Mouse (Mus musculus): Measurements from ENCODE around the gene Pim3.

Pim3 gene

DNA sequence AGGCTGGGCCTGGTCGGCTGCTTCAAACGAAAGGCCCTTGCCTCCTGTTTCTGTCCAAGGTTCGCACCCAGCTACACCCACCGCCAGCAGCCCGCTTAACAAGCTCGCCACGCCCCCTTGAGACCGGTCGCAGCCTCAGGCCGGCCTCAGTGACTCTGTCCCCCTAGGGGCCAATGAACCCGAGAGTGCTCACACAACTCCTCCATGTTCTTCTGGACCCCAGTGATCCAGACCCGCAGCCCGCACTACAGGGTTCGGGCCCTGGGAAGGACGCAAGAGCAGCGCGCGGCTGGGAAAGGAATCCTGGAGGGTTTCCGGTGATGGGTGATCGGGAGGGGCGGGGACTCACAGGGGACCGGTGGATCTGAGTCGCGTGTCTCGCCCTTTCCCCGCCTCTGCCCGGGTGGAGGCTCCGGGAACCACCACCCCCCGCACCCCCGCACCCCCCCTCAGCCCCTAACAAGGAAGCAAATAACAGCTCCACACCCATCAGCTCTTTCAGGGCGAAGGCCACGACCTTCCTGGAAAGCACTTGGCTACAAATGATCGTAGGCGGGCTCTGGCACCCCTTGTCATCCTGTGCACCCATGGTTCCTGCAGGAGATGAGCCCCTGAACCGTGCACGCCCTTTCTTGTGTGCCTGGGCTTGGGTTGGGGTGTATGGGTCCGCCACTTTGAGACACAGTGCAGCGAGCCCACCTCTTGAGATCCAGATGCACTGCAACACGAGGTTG, 24.6 kb upstream of the Pim3 start:
- DNase-seq (ENCODE audit: extremely low read depth, low read depth, low spot score) = no peak

DNA sequence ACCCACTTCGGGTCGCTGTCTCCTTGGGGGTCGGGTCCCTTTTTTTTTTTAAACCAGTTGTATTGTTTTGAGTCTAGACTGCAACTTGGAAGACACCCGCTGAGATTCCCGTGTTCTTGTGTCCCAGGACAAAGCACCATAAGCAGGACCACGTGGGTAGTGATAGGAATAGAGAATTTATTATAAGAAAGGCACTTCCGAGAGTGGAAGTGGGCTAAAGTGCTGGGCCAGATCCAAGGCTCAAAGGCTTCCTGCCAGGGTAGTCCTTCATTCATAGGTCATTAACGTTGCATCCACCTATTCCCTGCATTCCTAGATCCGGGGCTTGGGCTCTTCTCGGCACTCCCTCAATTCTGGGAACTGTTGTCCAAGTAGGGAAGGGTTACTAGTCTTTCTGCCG, 24.0 kb upstream of the Pim3 start:
- no peak for DNase-seq (ENCODE audit: extremely low read depth, low read depth, low spot score)

- DNase-seq (ENCODE audit: extremely low read depth, low read depth, low spot score) = no peak
These were observed 22.7 kb upstream of the Pim3 start for GRCm38 (mm10) chr15:88839271-88839670.

- DNase-seq (ENCODE audit: extremely low read depth, low read depth, low spot score) = no peak
These were observed 21.9 kb upstream of the Pim3 start for GRCm38 (mm10) chr15:88840126-88840525.

DNA sequence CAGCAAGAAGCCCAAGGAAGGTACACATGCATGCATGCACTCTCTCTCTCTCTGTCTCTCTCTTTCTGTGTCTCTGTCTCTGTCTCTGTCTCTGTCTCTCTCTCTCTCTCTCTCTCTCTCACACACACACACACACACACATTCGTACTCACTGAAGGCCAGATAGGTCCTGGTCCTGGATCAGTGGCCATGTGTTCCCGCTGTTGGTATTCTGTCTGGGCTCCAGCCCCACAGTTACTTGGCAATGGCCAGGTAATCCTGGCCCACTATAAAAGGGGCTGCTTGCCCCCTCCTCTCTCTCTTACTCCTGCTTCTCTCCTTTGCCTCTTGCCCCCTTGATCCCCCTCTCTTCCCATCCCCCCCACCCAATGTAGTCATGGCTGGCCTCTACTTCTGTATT, 20.8 kb upstream of the Pim3 start:
- no peak for DNase-seq (ENCODE audit: extremely low read depth, low read depth, low spot score)

GRCm38 (mm10) chr15:88841580-88842299, 20.2 kb upstream of the Pim3 start:
- no peak for DNase-seq (ENCODE audit: extremely low read depth, low read depth, low spot score)

GRCm38 (mm10) chr15:88842300-88842673, 19.7 kb upstream of the Pim3 start:
- no peak for DNase-seq (ENCODE audit: extremely low read depth, low read depth, low spot score)

DNA sequence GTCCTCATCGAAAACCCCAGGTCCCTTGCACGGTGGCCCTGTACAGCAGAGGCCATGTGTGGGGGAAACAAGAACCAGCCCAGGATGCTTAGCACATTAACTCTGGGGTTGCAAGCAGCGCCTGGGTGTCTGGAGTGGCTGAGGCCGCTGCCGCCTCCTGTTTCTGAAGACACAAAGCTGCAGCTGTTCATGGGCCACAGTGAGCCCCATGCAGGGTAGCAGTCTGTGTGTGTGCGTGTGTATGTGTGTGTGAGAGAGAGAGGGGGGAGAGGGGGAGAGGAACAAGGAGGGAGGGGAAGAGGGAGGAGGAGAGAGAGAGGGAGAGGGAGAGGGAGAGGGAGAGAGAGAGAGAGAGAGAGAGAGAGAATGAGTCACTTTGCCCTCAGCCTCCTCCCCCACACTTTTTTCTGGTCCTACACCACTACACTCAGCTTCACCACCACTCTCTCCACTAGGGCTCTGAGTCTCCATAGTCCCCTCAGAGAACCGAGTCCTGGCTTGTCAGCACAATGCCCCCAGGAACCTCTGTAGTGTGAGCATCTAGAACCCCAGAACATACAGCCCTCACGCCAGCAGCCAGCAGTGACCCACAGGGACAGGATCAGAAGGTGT, 18.4 kb upstream of the Pim3 start:
- no peak for DNase-seq (ENCODE audit: extremely low read depth, low read depth, low spot score)

DNA sequence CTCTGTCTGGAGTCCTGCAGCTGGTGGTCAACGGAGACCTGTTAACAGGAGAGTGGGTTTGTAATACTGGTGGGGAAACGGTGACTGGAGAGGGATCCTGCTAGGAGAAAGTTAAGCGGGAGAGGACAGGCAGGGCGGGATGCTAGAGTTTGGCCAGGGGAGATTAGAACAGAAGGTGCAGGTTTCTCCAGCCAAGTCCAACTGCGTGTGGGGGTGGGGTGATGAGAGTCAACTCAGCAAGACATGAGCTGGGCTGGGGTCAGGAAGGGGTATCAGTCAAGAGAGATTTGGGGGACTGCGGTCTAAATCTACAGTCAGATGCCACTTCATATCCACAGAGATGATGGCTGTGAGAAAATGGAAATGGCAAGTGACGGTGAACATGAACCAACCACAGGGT, 17.0 kb upstream of the Pim3 start:
- DNase-seq (ENCODE audit: extremely low read depth, low read depth, low spot score) = no peak

GRCm38 (mm10) chr15:88848661-88849060, 13.3 kb upstream of the Pim3 start:
- no peak for DNase-seq (ENCODE audit: extremely low read depth, low read depth, low spot score)

DNA sequence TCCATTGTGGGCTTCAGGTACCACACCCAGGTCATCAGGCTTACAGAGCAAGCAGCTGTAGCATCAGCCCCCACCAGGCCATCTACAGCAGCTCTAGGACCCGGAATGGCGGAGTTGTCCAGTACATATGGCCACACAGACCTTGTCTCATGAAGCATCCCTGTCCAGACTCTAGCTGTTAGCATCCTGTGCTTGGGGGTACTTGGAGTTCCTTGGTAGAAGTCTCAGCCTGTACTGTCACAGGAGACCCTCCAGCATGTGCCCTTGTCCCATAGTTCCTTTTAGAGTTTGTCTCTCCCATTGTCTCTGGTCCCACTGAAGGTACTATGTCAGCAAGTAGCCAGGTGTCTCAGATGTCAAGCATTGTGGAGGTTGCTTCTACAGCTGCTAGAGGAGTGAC, 12.4 kb upstream of the Pim3 start:
- DNase-seq (ENCODE audit: extremely low read depth, low read depth, low spot score) = no peak

DNA sequence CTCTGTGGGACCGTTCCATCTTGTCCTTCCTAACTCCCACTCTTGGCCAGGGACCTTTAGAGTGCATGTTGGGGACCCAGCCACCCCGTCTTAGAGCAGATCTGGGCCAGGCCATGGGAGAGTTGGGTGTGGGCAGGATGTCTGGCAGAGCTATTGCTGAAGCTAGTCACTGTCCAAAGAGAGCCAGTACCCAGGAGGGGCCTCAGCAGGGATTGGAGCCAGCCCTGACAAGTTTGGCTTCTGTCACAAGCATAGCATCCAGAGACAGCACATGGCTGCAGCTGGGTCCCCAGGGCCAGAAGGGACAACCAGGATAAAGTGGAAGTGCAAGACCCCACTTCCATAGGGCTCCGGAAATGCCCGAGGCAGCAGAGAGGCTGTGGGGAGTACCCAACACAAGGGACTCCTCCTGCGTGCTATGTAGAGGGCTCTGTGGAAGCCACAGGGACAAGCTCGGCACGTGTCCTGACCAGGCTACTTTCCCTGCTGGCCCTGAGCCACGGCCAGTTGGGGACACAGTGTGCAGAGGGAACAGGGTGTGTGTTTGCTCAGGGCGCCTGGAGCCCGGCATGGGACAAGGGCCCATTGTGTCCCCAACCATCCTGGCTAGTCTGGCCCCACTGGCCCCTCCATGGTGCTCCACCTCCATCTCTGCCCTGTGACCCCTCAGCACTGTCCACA, 11.7 kb upstream of the Pim3 start:
- no peak for DNase-seq (ENCODE audit: extremely low read depth, low read depth, low spot score)

DNA sequence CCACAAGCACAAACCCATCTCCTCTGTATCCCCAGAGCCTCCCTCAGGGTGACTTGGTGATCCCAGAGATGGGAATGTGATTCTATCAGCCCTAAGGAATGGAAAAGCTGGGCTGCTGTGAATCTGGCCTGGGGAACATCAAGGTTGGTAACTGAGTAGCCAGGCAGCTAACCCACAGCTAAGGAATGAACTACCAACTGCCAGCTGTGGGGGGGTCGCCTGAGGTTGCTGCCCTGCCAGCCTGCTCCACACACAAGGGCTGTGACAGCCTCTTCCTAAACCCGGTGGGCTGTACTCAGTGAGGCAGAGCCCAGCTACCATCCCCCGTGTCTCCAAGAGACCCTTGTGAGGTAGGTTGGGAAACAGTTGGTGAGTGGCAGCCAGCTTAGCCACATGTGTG, 10.9 kb upstream of the Pim3 start:
- DNase-seq (ENCODE audit: extremely low read depth, low read depth, low spot score) = no peak

GRCm38 (mm10) chr15:88851507-88852149, 10.4 kb upstream of the Pim3 start:
- peak; percentile 98 for DNase-seq (ENCODE audit: extremely low read depth, low read depth, low spot score)

- DNase-seq (ENCODE audit: extremely low read depth, low read depth, low spot score) = no peak
These were observed 8.9 kb upstream of the Pim3 start for GRCm38 (mm10) chr15:88853106-88853505.

DNA sequence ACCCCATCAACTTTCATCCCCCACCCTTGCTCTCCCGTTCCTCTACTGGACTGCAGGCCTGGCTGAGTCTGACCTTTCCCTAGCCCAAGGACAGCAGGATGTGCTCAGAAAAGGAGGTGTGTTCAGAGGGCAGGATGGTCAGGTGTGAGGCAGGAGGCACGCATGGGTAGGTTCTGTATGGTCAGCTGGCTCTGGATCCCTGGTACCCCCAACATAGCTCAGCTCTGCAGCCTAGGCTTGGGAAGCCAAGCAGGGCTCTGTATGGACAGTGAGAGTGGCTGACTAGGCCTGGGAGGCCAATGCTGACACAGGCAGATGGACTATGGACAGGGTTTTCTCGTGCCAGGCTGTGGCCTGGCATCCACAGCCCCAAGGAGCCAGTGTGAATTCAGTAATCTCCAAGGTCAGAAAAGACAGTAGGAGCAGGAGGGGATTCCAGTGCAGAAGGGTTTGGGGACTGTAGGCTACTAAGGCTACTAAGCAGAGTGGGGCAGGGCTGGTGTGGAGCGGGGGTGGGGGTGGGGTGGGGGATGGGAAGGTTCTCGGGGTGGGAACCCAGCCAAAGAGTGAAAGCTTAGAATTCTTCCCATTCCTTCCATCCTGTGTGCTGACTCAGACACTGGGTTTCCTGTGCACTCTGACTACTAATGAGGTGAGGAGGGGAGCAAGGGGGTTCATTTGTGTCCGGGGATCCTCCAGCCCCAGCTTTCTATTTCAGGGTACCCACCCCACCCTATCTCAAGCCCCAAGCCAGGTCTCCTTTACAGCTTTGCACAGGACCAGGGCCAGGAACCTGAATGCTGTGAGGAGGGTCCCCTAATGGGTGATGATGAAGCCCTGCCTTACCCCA, 7.6 kb upstream of the Pim3 start:
- DNase-seq (ENCODE audit: extremely low read depth, low read depth, low spot score) = no peak

DNA sequence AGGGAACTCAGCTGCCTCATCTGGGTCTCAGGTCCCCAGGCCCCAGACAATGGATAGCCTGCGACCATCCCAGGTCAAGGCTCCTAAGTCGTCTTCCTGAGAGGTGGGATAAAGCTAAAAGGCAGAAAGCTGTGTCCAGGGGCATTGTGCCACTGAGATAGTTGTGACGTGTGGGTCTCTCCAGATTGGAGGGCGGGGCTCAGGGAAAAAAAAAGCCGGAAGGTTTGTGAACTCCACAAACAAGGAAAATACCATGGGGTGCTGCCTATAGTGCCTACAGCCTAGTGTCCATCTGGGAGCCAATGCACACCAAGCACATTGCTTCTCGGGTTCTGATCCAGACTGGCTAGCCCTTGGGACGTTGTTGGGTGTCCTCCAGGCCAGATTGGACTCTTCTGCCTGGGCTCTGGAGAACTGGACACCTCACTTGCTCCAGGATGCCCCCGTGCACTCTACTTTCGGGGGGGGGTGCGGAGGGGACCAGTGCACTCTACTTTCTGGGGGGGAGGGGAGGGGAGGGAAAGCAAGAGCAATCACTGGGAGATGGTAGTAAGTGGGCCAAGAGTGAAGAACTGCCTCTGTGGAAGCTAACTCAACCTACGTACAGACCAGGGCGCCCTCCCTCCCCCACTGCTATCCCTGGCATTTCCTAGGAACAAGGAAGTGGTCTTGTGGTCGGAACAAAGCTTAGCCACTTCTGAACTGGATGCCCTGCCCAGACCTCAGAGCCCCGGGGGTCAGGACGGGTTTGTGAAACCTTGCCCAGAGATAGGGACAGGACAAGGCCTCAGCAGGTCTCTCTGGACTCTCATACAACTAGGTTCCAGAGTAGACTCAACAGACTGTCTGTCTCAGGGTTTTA, 6.8 kb upstream of the Pim3 start:
- no peak for DNase-seq (ENCODE audit: extremely low read depth, low read depth, low spot score)

GRCm38 (mm10) chr15:88855896-88856417, 6.0 kb upstream of the Pim3 start:
- no peak for DNase-seq (ENCODE audit: extremely low read depth, low read depth, low spot score)

GRCm38 (mm10) chr15:88856613-88857012, 5.4 kb upstream of the Pim3 start:
- no peak for DNase-seq (ENCODE audit: extremely low read depth, low read depth, low spot score)

Data from fat pad, adult 2 months (tissue).